Mouse (Mus musculus): ENCODE results near the gene Ddx10. TPM values are rescaled to one million over a fixed set of nuclear protein-coding genes. Genes with fewer than 3 reads are reported as not detected.
A peak's percentile ranks its signal among the peaks of the same experiment; 100 is the strongest.
"Not testable (repeated sequence)": the region's sequence is repeated elsewhere in the genome, so short reads cannot be mapped to it uniquely, and the experiment has no call there.

The Ddx10 gene
- polyA plus RNA-seq, 1 experiment: 2.2 TPM

DNA sequence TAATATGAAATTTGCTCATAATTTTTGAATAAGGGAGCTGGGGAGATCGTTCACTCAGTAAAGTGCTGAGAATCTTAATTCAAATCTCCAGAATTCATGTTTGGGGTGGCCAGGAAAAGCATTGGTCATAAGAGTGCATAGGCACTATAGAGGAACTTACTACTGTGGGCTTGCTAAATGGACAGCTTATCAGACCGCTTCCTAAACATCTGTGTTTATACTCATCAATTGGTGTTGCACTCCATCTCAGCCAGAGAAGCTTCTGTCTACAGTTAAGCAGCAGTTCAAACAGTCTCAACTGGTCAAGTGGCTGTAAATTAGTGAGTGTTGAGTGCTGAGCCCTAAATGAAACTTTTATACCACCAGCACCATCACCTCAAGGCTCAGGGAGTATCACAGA lies 73.3 kb downstream of the Ddx10 start:
- H3K4me1 ChIP-seq (ENCODE audit: control insufficient read depth, insufficient read depth, low read length): no peaks in the 10 kb centered on the region
- H3K27me3 ChIP-seq (replicated peaks; ENCODE audit: control insufficient read depth, insufficient read depth, low read length): no peaks in the 10 kb centered on the region
- no peak overlapping the region for H3K27ac ChIP-seq (ENCODE audit: insufficient read depth, low read depth, low read length)
- H3K36me3 ChIP-seq (ENCODE audit: control insufficient read depth, insufficient read depth, low read length): no peaks in the 10 kb centered on the region
- no peak overlapping the region for H3K4me3 ChIP-seq (ENCODE audit: insufficient read depth, low read depth, low read length)
- 91% methylated on average over 2 of the region's 2 CpGs for WGBS
- no peak for TF ChIP-seq POLR2A (IDR thresholded peaks at IDR 0.05; ENCODE audit: low read depth, low read length)
- DNase-seq: no peak

GRCm38 (mm10) chr9:53173258-53173657 lies 74.6 kb downstream of the Ddx10 start:
- Histone ChIP-seq H3K27ac (ENCODE audit: insufficient read depth, low read depth, low read length) (no peak overlapping the region), H3K27me3 (replicated peaks; ENCODE audit: control insufficient read depth, insufficient read depth, low read length) (no peaks in the 10 kb centered on the region), H3K4me3 (ENCODE audit: insufficient read depth, low read depth, low read length) (no peak overlapping the region), H3K4me1 (ENCODE audit: control insufficient read depth, insufficient read depth, low read length) (no peaks in the 10 kb centered on the region), H3K36me3 (ENCODE audit: control insufficient read depth, insufficient read depth, low read length) (no peaks in the 10 kb centered on the region)
- WGBS: 52% methylated on average over 2 of the region's 2 CpGs
- TF ChIP-seq POLR2A (IDR thresholded peaks at IDR 0.05; ENCODE audit: low read depth, low read length) (no peak), CTCF (conservative IDR thresholded peaks at IDR 0.05; ENCODE audit: insufficient read depth, insufficient read length, low read depth, low read length) (no peak; the same call in 1 of the 2 replicates)
- DNase-seq: peak; percentile 17

- H3K27ac ChIP-seq (ENCODE audit: insufficient read depth, low read depth, low read length): no peak overlapping the region
- H3K4me3 ChIP-seq (ENCODE audit: insufficient read depth, low read depth, low read length): no peak overlapping the region
- peak; percentile 52 for DNase-seq
- H3K36me3 ChIP-seq (ENCODE audit: control insufficient read depth, insufficient read depth, low read length): no peaks in the 10 kb centered on the region
- 27% methylated on average over 4 of the region's 4 CpGs for WGBS
- H3K4me1 ChIP-seq (ENCODE audit: control insufficient read depth, insufficient read depth, low read length): no peaks in the 10 kb centered on the region
- TF ChIP-seq POLR2A (IDR thresholded peaks at IDR 0.05; ENCODE audit: low read depth, low read length) (no peak), CTCF (conservative IDR thresholded peaks at IDR 0.05; ENCODE audit: insufficient read depth, insufficient read length, low read depth, low read length) (peak; percentile 75)
- H3K27me3 ChIP-seq (replicated peaks; ENCODE audit: control insufficient read depth, insufficient read depth, low read length): no peaks in the 10 kb centered on the region
Observed at GRCm38 (mm10) chr9:53144266-53144665, 103.6 kb downstream of the Ddx10 start.

DNA sequence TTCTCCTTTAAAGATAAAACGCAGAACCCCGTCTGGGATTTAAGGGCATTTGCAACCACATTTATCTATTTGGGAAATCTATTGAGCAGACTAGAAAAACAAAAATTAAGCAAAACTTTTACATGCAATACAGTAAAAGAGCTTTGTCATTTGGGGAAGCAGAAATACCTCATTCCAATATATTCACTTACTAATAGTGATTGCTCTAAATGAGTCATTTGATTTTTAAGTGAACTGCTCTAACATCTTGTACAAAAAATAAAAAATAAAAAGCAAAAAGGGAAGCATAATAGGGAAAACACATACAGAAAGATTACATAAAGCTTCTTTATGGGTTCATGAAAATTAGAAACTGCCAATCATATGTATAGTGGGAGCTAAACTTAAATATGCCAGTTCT lies 104.3 kb downstream of the Ddx10 start:
- 96% methylated on average over 2 of the region's 2 CpGs for WGBS
- Histone ChIP-seq H3K27me3 (replicated peaks; ENCODE audit: control insufficient read depth, insufficient read depth, low read length) (no peaks in the 10 kb centered on the region), H3K27ac (ENCODE audit: insufficient read depth, low read depth, low read length) (no peak overlapping the region), H3K4me1 (ENCODE audit: control insufficient read depth, insufficient read depth, low read length) (no peaks in the 10 kb centered on the region), H3K4me3 (ENCODE audit: insufficient read depth, low read depth, low read length) (no peak overlapping the region), H3K36me3 (ENCODE audit: control insufficient read depth, insufficient read depth, low read length) (no peaks in the 10 kb centered on the region)
- TF ChIP-seq CTCF (conservative IDR thresholded peaks at IDR 0.05; ENCODE audit: insufficient read depth, insufficient read length, low read depth, low read length) (no peak), POLR2A (IDR thresholded peaks at IDR 0.05; ENCODE audit: low read depth, low read length) (no peak)
- DNase-seq: no peak

- not testable (repeated sequence) for H3K4me1 ChIP-seq (ENCODE audit: control insufficient read depth, insufficient read depth, low read length); DNase-seq; H3K27ac ChIP-seq (ENCODE audit: insufficient read depth, low read depth, low read length); H3K27me3 ChIP-seq (replicated peaks; ENCODE audit: control insufficient read depth, insufficient read depth, low read length); H3K36me3 ChIP-seq (ENCODE audit: control insufficient read depth, insufficient read depth, low read length); H3K4me3 ChIP-seq (ENCODE audit: insufficient read depth, low read depth, low read length)
- WGBS: 77% methylated on average over 1 of the region's 1 CpGs
Observed at GRCm38 (mm10) chr9:53142424-53142823, 105.4 kb downstream of the Ddx10 start.

GRCm38 (mm10) chr9:53140610-53141165 lies 107.2 kb downstream of the Ddx10 start:
- Histone ChIP-seq H3K36me3 (ENCODE audit: control insufficient read depth, insufficient read depth, low read length) (no peaks in the 10 kb centered on the region), H3K4me3 (ENCODE audit: insufficient read depth, low read depth, low read length) (no peak overlapping the region), H3K27ac (ENCODE audit: insufficient read depth, low read depth, low read length) (no peak overlapping the region), H3K27me3 (replicated peaks; ENCODE audit: control insufficient read depth, insufficient read depth, low read length) (no peaks in the 10 kb centered on the region), H3K4me1 (ENCODE audit: control insufficient read depth, insufficient read depth, low read length) (no peaks in the 10 kb centered on the region)
- peak; percentile 38 for DNase-seq
- 38% methylated on average over 8 of the region's 8 CpGs for WGBS
- TF ChIP-seq CTCF (conservative IDR thresholded peaks at IDR 0.05; ENCODE audit: insufficient read depth, insufficient read length, low read depth, low read length): no peak
- TF ChIP-seq POLR2A (IDR thresholded peaks at IDR 0.05; ENCODE audit: low read depth, low read length): no peak

- Histone ChIP-seq H3K27ac (ENCODE audit: insufficient read depth, low read depth, low read length) (no peak overlapping the region), H3K36me3 (ENCODE audit: control insufficient read depth, insufficient read depth, low read length) (no peaks in the 10 kb centered on the region), H3K4me3 (ENCODE audit: insufficient read depth, low read depth, low read length) (no peak overlapping the region), H3K4me1 (ENCODE audit: control insufficient read depth, insufficient read depth, low read length) (no peaks in the 10 kb centered on the region), H3K27me3 (replicated peaks; ENCODE audit: control insufficient read depth, insufficient read depth, low read length) (no peaks in the 10 kb centered on the region)
- WGBS: 95% methylated on average over 1 of the region's 1 CpGs
- no peak for TF ChIP-seq POLR2A (IDR thresholded peaks at IDR 0.05; ENCODE audit: low read depth, low read length)
- no peak for TF ChIP-seq CTCF (conservative IDR thresholded peaks at IDR 0.05; ENCODE audit: insufficient read depth, insufficient read length, low read depth, low read length)
- no peak for DNase-seq
Observed at GRCm38 (mm10) chr9:53132826-53133225, 115.0 kb downstream of the Ddx10 start.

GRCm38 (mm10) chr9:53130460-53130859 lies 117.4 kb downstream of the Ddx10 start:
- Histone ChIP-seq H3K27me3 (replicated peaks; ENCODE audit: control insufficient read depth, insufficient read depth, low read length) (no peaks in the 10 kb centered on the region), H3K36me3 (ENCODE audit: control insufficient read depth, insufficient read depth, low read length) (no peaks in the 10 kb centered on the region), H3K4me1 (ENCODE audit: control insufficient read depth, insufficient read depth, low read length) (no peaks in the 10 kb centered on the region), H3K27ac (ENCODE audit: insufficient read depth, low read depth, low read length) (no peak overlapping the region), H3K4me3 (ENCODE audit: insufficient read depth, low read depth, low read length) (no peak overlapping the region)
- 75% methylated on average over 2 of the region's 2 CpGs for WGBS
- no peak for TF ChIP-seq POLR2A (IDR thresholded peaks at IDR 0.05; ENCODE audit: low read depth, low read length)
- no peak for TF ChIP-seq CTCF (conservative IDR thresholded peaks at IDR 0.05; ENCODE audit: insufficient read depth, insufficient read length, low read depth, low read length)
- no peak for DNase-seq
